Mouse (Mus musculus) monocyte, adult 5-6 weeks (primary cell): ENCODE results near the gene Ndufaf5. TPM values are rescaled to one million over a fixed set of nuclear protein-coding genes. Genes with fewer than 3 reads are reported as not detected.
"Not testable (repeated sequence)": the region's sequence is repeated elsewhere in the genome, so short reads cannot be mapped to it uniquely, and the experiment has no call there.

Experiments used
- ATAC-seq: fragments of 153-309, 156-312 bp; replicated peaks from 2 replicates; pipeline ENCODE4 v1.8.0; 2017; ENCODE audit warnings: mild to moderate bottlenecking; ENCODE audit not compliant: low TSS enrichment, insufficient number of reproducible peaks, severe bottlenecking, poor library complexity, low FRiP score
- total RNA-seq: library from RNA; stranded (forward); fragments of 200-1000, 200-491, 200-594 nt; gene quantifications from 3 replicates; pipeline ENCODE4 v1.2.3, GENCODE M21; 2017

Gene Ndufaf5
- total RNA-seq, result 9.9 to 14.1 TPM (median 13.9 TPM) in 3 replicates

GRCm38 (mm10) chr2:140170127-140170802 is at the start of gene Ndufaf5, which contains the start of gene Esf1:
TSS of gene Ndufaf5 (plus strand) at chr2:140170649.
TSS of gene Esf1 (minus strand) at chr2:140170564.
- ATAC-seq, result peak; percentile 99

- no peak for ATAC-seq
Measured at GRCm38 (mm10) chr2:140125516-140125915, 44.9 kb upstream of the Ndufaf5 start.

GRCm38 (mm10) chr2:140151743-140152142 is 18.7 kb upstream of the Ndufaf5 start, which contains the start of gene Gm17374:
TSS of gene Gm17374 (plus strand) at chr2:140152043.
- not testable (repeated sequence) for ATAC-seq

GRCm38 (mm10) chr2:140159186-140159730 is 11.2 kb upstream of the Ndufaf5 start:
- ATAC-seq, result no peak

- no peak for ATAC-seq
Measured at GRCm38 (mm10) chr2:140163351-140163854, 7.0 kb upstream of the Ndufaf5 start.

GRCm38 (mm10) chr2:140169057-140169456 is 1.4 kb upstream of the Ndufaf5 start:
- ATAC-seq, result no peak

GRCm38 (mm10) chr2:140170803-140171553 is 529 bp downstream of the Ndufaf5 start:
- peak; percentile 20 for ATAC-seq

- ATAC-seq, result not testable (repeated sequence)
Measured at GRCm38 (mm10) chr2:140185685-140186210, 15.3 kb downstream of the Ndufaf5 start.

GRCm38 (mm10) chr2:140200713-140201112 is 30.3 kb downstream of the Ndufaf5 start:
- no peak for ATAC-seq

- no peak for ATAC-seq
Measured at GRCm38 (mm10) chr2:140202573-140202972, 32.1 kb downstream of the Ndufaf5 start.

GRCm38 (mm10) chr2:140203756-140204155 is 33.3 kb downstream of the Ndufaf5 start:
- ATAC-seq, result no peak

GRCm38 (mm10) chr2:140214519-140215027 is 44.1 kb downstream of the Ndufaf5 start:
- ATAC-seq, result no peak

GRCm38 (mm10) chr2:140215415-140215814 is 45.0 kb downstream of the Ndufaf5 start:
- no peak for ATAC-seq

GRCm38 (mm10) chr2:140215965-140216364 is 45.5 kb downstream of the Ndufaf5 start:
- no peak for ATAC-seq

GRCm38 (mm10) chr2:140220325-140220724 is 49.9 kb downstream of the Ndufaf5 start:
- ATAC-seq, result no peak

GRCm38 (mm10) chr2:140230295-140230694 is 59.8 kb downstream of the Ndufaf5 start:
- ATAC-seq, result no peak

- ATAC-seq, result no peak
Measured at GRCm38 (mm10) chr2:140237245-140237644, 66.8 kb downstream of the Ndufaf5 start.

GRCm38 (mm10) chr2:140242398-140242797 is 71.9 kb downstream of the Ndufaf5 start:
- ATAC-seq, result no peak

GRCm38 (mm10) chr2:140243105-140243504 is 72.7 kb downstream of the Ndufaf5 start:
- no peak for ATAC-seq
